Mouse (Mus musculus): ENCODE measurements at regions not wholly inside any gene's neighbourhood (a gene's known extent, or its start where the extent isn't known, plus 50 kb on each side); places are given as distances from the start of the nearest gene placed in this dataset.
"Not testable (repeated sequence)": the region's sequence is repeated elsewhere in the genome, so short reads cannot be mapped to it uniquely, and the experiment has no call there.

DNA sequence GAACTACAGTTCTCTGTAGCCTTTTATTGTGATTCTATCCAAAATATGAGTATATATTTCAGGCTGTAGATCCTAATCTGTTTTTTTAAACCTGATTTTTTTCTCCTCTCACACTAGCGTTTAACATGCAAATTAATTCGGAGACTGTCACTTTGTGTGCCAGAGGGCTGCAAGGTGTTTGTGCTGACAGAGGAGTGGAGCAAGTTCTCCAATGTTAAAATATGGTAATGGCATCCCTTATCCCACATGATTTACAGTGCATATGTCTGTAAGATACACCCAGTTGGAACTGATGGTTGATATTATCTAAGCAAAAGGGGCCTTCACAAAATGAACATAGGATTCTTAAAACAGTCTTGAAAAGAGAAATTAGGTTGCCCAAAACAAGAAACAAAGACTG, 90.1 kb upstream of the Hdac2 start:
- CTCF ChIA-PET, result no interaction called here

- CTCF ChIA-PET, result no interaction called here
Observed at GRCm38 (mm10) chr10:36897900-36898600, 76.3 kb upstream of the Hdac2 start.

- CTCF ChIA-PET, result no interaction called here
Observed at GRCm38 (mm10) chr10:36908861-36909260, 65.5 kb upstream of the Hdac2 start.

DNA sequence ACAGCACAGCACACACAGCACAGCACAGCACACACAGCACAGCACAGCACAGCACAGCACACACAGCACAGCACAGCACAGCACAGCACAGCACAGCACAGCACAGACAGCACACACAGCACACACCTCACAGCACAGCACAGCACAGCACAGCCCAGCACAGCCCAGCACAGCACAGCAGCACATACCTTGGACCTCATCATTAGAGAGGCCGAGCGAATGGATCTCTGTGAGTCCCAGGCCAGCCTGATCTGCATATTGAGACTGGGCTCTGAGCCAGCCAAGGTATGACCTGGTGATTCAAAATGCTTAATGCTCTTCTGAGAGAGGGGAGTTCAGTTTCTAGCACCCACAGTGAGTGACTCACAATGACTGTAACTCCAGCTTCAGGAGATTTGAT, 56.3 kb upstream of the Hdac2 start:
- CTCF ChIA-PET, result not testable (repeated sequence)

DNA sequence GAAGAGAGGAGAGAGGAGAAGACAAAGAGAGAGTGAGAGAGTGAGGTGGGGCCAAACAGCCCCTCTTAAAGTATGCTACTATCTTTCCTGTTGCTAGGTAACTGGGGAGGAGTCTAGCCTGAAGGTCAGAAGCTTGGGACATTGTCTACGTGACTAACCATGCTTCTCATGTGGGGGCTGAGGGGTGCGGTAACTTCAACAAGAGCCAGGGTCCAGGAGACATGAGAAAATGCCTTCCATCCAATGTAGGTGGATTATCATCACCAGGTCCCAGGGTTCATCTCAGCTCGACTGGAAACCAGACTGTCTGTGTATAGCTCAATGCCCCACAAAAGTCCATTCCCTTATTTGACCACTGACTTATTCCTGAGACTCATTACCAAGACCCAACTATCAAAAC, 50.6 kb upstream of the Hdac2 start:
- CTCF ChIA-PET, result interaction anchor here (0.7 kb wide), 1 partner anchor 138 kb away, joined by 3 read pairs; no protein-coding TSS in a partner anchor

DNA sequence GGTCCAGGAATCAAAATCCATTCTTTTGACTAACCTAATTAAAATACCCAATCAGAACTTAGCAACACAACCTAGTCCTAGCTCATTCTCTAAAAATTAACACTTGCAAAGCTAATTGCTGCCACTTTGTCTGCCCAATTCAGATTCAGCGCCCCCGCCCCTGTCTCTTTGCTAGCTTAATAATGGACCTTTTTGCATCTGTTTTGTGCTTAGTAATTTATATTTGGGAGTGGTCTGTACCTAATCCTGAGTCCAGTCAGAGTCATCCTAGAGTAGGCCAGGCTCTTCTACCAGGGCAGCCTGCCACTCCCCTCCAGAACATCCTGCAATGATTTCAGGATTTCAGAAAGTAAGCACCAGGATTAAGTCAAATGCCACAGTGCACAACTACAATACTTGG, 50.2 kb upstream of the Hdac2 start:
- CTCF ChIA-PET, result interaction anchor here (0.7 kb wide), 1 partner anchor 138 kb away, joined by 3 read pairs; no protein-coding TSS in a partner anchor
